Mouse (Mus musculus): ENCODE measurements around the gene Tmem184a. TPM values are rescaled to one million over a fixed set of nuclear protein-coding genes. Genes with fewer than 3 reads are reported as not detected.

Gene Tmem184a
- total RNA-seq, 2 experiments from 2014 or later = 0.16 to 0.17 TPM

Small RNAs within 50 kb of the gene (microRNA-seq; reads per million reads assigned to microRNA genes)
- gene Mir7037 = 1.1 reads per million

Other genes with a start within 250 kb of the Tmem184a start
- 1 to 10 TPM; 2.7 to 3.2 TPM for gene Micall2, start 83.6 kb downstream of the Tmem184a start, total RNA-seq (2021)
- 10 to 100 TPM; 43.3 to 47.3 TPM for gene Ints1, start 44.2 kb downstream of the Tmem184a start, total RNA-seq (2021)
- 10 to 100 TPM; 30.2 to 30.9 TPM for gene Mafk, start 28.4 kb downstream of the Tmem184a start, total RNA-seq (2021)
- not detected for gene Gm26938, start 6.5 kb upstream of the Tmem184a start, total RNA-seq (2021)
- gene Psmg3, start 7.0 kb upstream of the Tmem184a start, total RNA-seq (2021) = 10 to 100 TPM; 10.2 to 11.1 TPM
- gene Elfn1, start 88.0 kb upstream of the Tmem184a start, total RNA-seq (2021) = under 1 TPM; 0.13 to 0.14 TPM